Mouse (Mus musculus) hindbrain, embryonic 11.5 days (tissue): ENCODE measurements around the gene Il16. TPM values are rescaled to one million over a fixed set of nuclear protein-coding genes. Genes with fewer than 3 reads are reported as not detected.

ENCODE experiments used
- ATAC-seq: fragments of 200-750 bp; cut with Nextera tagmentation; 2 replicates; pipeline ENCODE4 v1.8.0; 2017; ENCODE audit warnings: mild to moderate bottlenecking, moderate TSS enrichment, moderate library complexity; ENCODE audit not compliant: low FRiP score
- DNase-seq: peaks from one replicate; pipeline ENCODE4 v3.0.0-alpha.2; 2015; ENCODE audit warnings: low spot score
- H3K27ac ChIP-seq: fragments of 300-500 bp; sonication (generic); 2 replicates; pipeline ENCODE4 v1.5.1; 2014; ENCODE audit warnings: mild to moderate bottlenecking, low read depth, low read length
- H3K27me3 ChIP-seq: fragments of 300-500 bp; sonication (generic); 2 replicates; pipeline ENCODE4 v1.6.1; 2014; ENCODE audit warnings: mild to moderate bottlenecking, low read length, moderate library complexity, mixed read lengths; ENCODE audit not compliant: control insufficient read depth, insufficient read depth
- H3K36me3 ChIP-seq: fragments of 300-500 bp; sonication (generic); 2 replicates; pipeline ENCODE4 v1.6.1; 2014; ENCODE audit warnings: mild to moderate bottlenecking, low read length, moderate library complexity, mixed read lengths; ENCODE audit not compliant: control insufficient read depth, insufficient read depth
- H3K4me1 ChIP-seq: fragments of 300-500 bp; sonication (generic); replicated peaks from 2 replicates; pipeline ENCODE4 v1.6.1; 2014; ENCODE audit warnings: low read length, mixed read lengths; ENCODE audit not compliant: control insufficient read depth, insufficient read depth
- H3K4me2 ChIP-seq: fragments of 300-500 bp; sonication (generic); replicated peaks from 2 replicates; pipeline ENCODE4 v1.6.1; 2014; ENCODE audit warnings: mild to moderate bottlenecking, low read depth, low read length
- H3K4me3 ChIP-seq: fragments of 300-500 bp; sonication (generic); 2 replicates; pipeline ENCODE4 v1.5.1; 2014; ENCODE audit warnings: low read depth, low read length
- H3K9ac ChIP-seq: fragments of 300-500 bp; sonication (generic); 2 replicates; pipeline ENCODE4 v1.6.1; 2014; ENCODE audit warnings: low read depth, low read length
- H3K9me3 ChIP-seq: fragments of 300-500 bp; sonication (generic); 2 replicates; pipeline ENCODE4 v1.6.1; 2016; ENCODE audit warnings: low read length; ENCODE audit not compliant: control insufficient read depth
- WGBS: fragments of 180-500 bp; shearing (Covaris S2); extraction: QIAGEN DNeasy Blood & Tissue Kit; methylation state at CpG from one replicate; pipeline ENCODE4 v1.1.7; 2014; 5-methylcytosine and 5-hydroxymethylcytosine counted together
- polyA plus RNA-seq: library from polyadenylated mRNA; unstranded; fragments of >200 nt; fragmentation: Nextera tagmentation; extraction: Ambion mirVana; gene quantifications from 2 replicates; pipeline ENCODE4 v1.2.1, GENCODE M21; 2014

The Il16 gene
- polyA plus RNA-seq, 1 experiment from 2014 or later, result 1.5 TPM

DNA sequence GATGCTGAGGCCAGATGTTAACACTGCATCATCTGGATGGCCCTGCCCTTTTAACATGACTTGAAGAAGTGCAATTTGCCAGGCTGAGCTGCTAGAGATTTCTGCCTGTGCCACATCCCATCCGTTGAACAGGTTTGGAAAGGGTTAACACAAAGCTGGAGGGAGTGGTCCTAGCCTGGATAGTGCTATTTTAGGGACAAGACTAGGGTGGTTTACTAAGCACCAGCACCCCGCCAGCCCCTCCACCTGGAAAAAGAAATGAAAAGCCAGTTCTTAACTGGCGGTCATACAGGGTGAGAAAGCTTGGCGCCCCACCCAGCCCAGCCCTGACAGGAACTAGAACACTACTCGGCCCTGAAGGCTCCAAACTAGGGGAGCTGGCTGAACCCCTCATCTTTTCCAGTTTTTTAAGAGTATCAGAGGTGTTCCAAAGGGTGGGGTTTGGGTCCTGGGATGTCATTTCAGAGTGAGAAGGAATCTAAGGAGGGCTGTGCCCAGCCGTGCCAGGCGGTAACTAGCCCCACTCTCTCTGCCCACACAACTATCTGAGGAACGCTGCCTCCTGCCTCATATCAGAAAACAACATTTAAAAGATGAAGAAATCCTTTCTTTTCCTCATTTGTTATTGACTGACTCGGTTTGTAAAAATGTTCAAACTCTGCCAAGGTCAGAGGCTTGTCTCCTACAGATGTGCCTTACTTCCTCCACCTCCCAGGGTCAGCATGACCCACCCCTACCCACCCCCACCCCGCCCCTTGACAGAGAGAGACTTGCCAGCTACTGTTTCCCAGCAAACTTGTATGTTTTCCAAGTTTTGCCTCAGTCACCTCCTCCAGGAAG, 6.7 kb downstream of the Il16 start:
- 79% methylated on average over 10 of the region's 10 CpGs for WGBS

DNA sequence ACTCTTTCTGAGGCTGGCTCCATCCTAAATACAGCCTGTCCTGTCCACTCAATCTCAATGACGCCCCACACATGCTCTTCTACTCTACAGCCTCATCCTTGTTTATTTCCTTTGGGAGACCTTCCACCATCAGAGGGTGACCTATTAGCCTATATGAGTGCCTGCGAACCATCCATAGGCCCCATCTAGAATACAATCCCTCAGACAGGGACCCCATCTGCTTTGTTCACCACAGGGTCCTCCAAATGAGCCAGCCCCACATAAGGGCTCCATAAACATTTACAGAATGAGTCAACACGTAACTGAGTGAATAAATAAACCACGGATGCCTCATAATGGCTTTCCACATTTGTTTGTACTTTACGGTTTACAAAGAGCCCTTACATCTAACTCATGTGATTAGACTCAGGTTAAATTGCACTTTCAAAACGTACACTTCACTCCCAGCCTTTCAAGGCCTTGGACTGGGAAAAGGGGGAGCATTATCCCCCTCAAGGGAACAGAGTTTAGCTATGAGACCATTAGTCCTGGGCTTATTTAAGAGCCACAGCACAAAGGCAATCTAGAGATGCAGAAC, 7.5 kb downstream of the Il16 start:
- no peak overlapping the region for H3K27ac ChIP-seq
- H3K9me3 ChIP-seq, result no peaks in the 10 kb centered on the region
- no peaks in the 10 kb centered on the region for H3K4me1 ChIP-seq
- no peak overlapping the region for H3K9ac ChIP-seq
- no peak overlapping the region for H3K4me3 ChIP-seq
- H3K27me3 ChIP-seq, result no peaks in the 10 kb centered on the region
- no peak for DNase-seq
- no peak for ATAC-seq
- WGBS, result 72% methylated on average over 6 of the region's 6 CpGs
- no peaks in the 10 kb centered on the region for H3K36me3 ChIP-seq
- no peak overlapping the region for H3K4me2 ChIP-seq

More for the DNA sequence above, 6.7 kb downstream of the Il16 start:
- H3K9me3 ChIP-seq, result no peaks in the 10 kb centered on the region
- no peak overlapping the region for H3K4me3 ChIP-seq
- no peaks in the 10 kb centered on the region for H3K4me1 ChIP-seq
- ATAC-seq (no peak), DNase-seq (no peak)
- H3K27me3 ChIP-seq, result no peaks in the 10 kb centered on the region
- no peak overlapping the region for H3K27ac ChIP-seq
- H3K9ac ChIP-seq, result no peak overlapping the region
- no peak overlapping the region for H3K4me2 ChIP-seq
- no peaks in the 10 kb centered on the region for H3K36me3 ChIP-seq

DNA sequence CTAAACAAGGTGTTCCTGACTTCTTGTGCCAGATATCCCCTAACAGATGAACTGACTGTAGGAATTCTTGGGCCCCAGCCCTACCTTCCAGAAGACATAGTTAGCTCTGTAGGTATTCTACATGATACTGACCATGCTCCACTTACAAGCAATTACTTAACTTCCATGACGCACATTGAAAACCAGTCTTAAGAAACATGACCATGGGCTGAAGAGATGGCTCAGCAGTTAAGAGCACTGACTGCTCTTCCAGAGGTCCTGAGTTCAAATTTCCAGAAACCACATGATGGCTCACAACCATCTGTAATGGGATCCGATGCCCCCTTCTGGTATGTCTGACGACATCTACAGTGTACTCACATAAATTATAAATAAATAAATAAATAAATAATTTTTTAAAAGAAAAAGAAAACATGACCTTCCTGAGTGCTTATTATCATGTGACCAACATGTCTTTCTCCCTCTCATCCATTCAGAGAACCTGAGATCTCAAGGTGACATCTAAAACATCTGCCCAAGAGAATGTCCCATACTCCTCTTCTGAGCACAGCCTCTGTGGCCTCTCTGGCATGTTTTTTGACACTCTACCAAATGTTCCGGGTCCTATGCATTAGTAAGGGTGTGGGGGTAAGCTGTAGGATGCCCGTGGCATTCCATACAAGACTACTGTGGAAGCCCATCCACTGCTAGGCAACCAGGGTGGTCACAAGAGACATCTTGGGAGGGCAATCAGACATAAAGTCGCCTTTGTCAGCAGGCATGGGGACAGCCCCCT, 9.0 kb downstream of the Il16 start:
- no peak overlapping the region for H3K4me2 ChIP-seq
- H3K9me3 ChIP-seq, result no peaks in the 10 kb centered on the region
- no peak overlapping the region for H3K27ac ChIP-seq
- no peak overlapping the region for H3K9ac ChIP-seq
- no peak for DNase-seq
- H3K4me1 ChIP-seq, result no peaks in the 10 kb centered on the region
- no peak for ATAC-seq
- WGBS, result 79% methylated on average over 6 of the region's 6 CpGs
- H3K27me3 ChIP-seq, result no peaks in the 10 kb centered on the region
- H3K36me3 ChIP-seq, result no peaks in the 10 kb centered on the region
- H3K4me3 ChIP-seq, result no peak overlapping the region

DNA sequence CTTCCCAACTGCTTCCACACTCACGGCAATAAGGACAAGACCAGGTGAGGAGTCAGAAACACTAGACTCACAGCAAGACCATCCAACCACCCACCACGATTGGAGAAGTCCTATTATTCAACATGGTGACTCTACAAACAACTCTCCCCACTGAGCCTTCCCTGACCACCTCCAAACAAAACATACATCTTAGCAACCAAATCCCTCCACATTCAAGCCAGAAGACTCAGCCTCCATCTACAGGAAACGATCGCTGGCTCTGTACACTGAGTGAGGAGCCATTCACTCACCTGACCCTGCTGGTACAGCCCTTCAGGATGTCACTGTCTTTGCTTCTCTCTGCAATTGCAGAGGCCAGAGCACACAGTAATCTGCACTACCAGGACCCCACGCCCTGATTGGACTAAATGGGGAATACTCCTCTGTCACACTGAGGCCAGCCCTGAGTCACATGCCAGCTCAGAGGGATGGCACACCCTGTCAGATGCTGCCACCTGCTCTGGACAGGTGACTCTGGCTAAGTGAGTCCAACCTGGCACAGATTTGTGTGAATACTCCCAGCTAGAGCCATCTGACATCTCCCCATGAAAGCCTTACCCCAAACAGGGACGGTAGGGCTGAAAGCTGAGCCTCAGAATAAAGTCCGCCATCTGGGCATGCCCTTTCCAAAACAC, 10.3 kb downstream of the Il16 start:
- no peaks in the 10 kb centered on the region for H3K9me3 ChIP-seq
- H3K4me2 ChIP-seq, result no peak overlapping the region
- 88% methylated on average over 7 of the region's 7 CpGs for WGBS

DNA sequence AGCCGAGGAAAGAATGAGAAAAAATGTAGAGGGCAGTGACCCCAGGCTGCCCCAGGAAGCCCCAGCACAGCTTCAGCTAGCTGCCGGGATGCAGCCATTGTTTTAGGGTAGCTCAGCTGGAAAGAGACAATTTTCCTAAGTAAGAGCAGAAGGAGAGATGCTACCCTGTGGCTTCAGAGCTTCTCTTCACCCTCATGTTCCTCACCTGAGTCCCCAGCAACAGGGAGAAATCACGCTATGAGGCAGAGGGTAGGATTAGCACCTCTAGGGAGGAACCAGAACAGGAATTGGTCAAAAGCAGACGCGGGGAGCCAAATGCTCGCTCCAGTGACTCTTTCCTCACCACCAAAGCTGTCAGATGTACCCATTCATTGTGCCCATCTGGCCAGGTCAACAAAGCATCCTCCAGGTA, 10.8 kb downstream of the Il16 start:
- no peaks in the 10 kb centered on the region for H3K36me3 ChIP-seq
- 54% methylated on average over 6 of the region's 6 CpGs for WGBS
- H3K27ac ChIP-seq, result no peak overlapping the region
- H3K4me3 ChIP-seq, result no peak overlapping the region
- DNase-seq (no peak), ATAC-seq (no peak)
- H3K9me3 ChIP-seq, result no peaks in the 10 kb centered on the region
- H3K9ac ChIP-seq, result no peak overlapping the region
- no peaks in the 10 kb centered on the region for H3K4me1 ChIP-seq
- H3K4me2 ChIP-seq, result no peak overlapping the region
- no peaks in the 10 kb centered on the region for H3K27me3 ChIP-seq

More for the DNA sequence above, 10.3 kb downstream of the Il16 start:
- no peak for ATAC-seq
- Histone ChIP-seq H3K4me1 (no peaks in the 10 kb centered on the region), H3K36me3 (no peaks in the 10 kb centered on the region), H3K27me3 (no peaks in the 10 kb centered on the region), H3K9ac (no peak overlapping the region), H3K4me3 (no peak overlapping the region), H3K27ac (no peak overlapping the region)
- DNase-seq, result no peak

DNA sequence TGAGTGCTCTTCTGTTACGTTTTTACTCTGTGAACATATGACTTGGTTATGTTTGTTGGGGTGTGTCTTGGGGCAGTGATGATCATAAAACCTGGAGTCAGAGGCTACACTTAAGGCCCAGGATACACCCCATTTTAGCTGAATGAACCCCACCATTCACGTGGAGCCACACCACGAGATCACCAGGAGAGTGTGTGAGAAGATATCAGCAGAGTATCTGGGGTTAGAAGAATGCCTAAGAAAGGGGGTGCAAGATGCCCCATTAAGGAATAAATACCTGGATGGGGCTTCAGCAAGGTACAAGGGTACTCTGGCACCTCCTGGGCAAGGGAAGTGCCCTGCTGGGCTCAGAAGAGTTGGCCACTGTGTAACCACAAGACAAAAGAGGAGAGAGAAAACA, 11.3 kb downstream of the Il16 start:
- ATAC-seq, result no peak
- no peak overlapping the region for H3K4me2 ChIP-seq

DNA sequence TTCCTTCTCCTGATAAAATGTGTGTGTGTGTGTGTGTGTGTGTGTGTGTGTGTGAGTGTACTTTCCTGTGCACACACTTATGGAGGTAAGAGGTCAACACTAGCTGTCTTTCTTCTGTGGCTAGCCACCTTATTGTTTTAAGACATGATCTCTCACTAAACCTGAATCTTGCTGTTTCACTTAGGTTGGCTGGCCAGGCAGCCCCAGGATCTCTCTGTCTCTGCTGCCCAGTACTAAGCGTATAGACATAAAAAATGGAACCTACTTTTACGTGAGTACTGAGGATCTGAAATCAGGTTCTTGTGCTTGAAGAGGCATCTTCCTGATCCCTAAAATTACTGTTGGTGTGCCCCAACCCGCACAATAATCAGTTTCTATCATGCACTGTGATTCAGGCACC, 12.7 kb downstream of the Il16 start:
- Histone ChIP-seq H3K9ac (no peak overlapping the region), H3K4me2 (no peak overlapping the region), H3K4me1 (no peaks in the 10 kb centered on the region), H3K27me3 (no peaks in the 10 kb centered on the region), H3K4me3 (no peak overlapping the region), H3K36me3 (no peaks in the 10 kb centered on the region), H3K27ac (no peak overlapping the region), H3K9me3 (no peaks in the 10 kb centered on the region)
- WGBS, result 97% methylated on average over 3 of the region's 3 CpGs
- no peak for DNase-seq
- no peak for ATAC-seq

More for the DNA sequence above, 11.3 kb downstream of the Il16 start:
- 77% methylated on average over 3 of the region's 3 CpGs for WGBS
- no peak overlapping the region for H3K9ac ChIP-seq
- H3K9me3 ChIP-seq, result no peaks in the 10 kb centered on the region
- H3K36me3 ChIP-seq, result no peaks in the 10 kb centered on the region
- DNase-seq, result no peak
- no peak overlapping the region for H3K27ac ChIP-seq
- no peak overlapping the region for H3K4me3 ChIP-seq
- H3K4me1 ChIP-seq, result no peaks in the 10 kb centered on the region
- H3K27me3 ChIP-seq, result no peaks in the 10 kb centered on the region

DNA sequence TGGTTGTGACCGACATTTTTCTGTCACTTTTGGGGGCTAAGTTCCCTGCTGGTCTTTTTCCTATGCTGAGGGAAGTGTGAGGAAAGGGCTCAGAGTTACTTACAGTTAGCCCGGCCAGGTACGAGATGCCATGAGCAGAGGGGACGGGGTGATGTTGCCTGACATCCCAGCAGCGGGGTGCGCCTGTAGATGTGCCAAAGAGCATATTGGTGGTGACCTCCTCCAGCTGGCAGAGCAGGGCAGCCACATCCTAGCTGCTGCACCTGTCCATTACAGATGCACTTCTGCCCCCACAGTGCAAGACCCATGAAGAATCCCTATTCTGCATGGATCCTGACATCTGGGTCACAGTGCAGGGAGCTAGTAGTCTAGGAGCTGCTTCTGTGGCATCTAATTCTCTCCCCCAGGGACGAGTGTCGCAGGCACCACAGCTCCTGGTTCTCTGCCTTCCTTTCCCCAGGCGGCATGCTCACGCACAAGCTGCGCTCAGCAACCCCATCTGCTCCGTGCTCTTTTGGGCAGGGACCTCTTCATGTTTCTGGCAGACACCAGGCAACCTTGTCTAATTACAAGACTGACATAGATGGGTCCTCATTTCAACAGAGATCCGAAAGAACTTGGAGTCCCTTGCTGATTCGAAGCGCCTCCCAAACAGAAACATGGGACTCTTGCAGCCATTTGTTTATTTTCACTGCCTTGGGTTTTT, 13.4 kb downstream of the Il16 start:
- no peak for ATAC-seq

More for the DNA sequence above, 13.4 kb downstream of the Il16 start:
- WGBS, result 77% methylated on average over 15 of the region's 15 CpGs
- Histone ChIP-seq H3K4me1 (no peaks in the 10 kb centered on the region), H3K4me2 (no peak overlapping the region), H3K27me3 (no peaks in the 10 kb centered on the region), H3K9ac (no peak overlapping the region), H3K9me3 (no peaks in the 10 kb centered on the region), H3K36me3 (no peaks in the 10 kb centered on the region), H3K4me3 (no peak overlapping the region), H3K27ac (no peak overlapping the region)
- no peak for DNase-seq
